Mouse (Mus musculus) bone marrow macrophage, adult 2 months (primary cell): ENCODE results near the gene Etl4.

Source experiments
- CTCF ChIP-seq: IDR thresholded peaks from 2 replicates; pipeline ENCODE4 v1.5.1; 2012; ENCODE audit warnings: low read depth, mild to moderate bottlenecking, low read length, moderate library complexity
- POLR2A ChIP-seq: IDR thresholded peaks from 2 replicates; pipeline ENCODE4 v1.6.1; 2012; ENCODE audit warnings: mild to moderate bottlenecking, low read depth, low read length, borderline replicate concordance

GRCm38 (mm10) chr2:20735444-20735843, 825.9 kb downstream of the Etl4 start:
- TF ChIP-seq CTCF (no peak), POLR2A (no peak)
